Mouse (Mus musculus) cerebellum, adult 2 months (tissue): Measurements from ENCODE around the gene Map3k3.

ENCODE experiments used
- CTCF ChIP-seq: fragments of 200-500 bp; IDR thresholded peaks from 2 replicates; pipeline ENCODE4 v1.5.1; 2011; ENCODE audit warnings: low read depth, mild to moderate bottlenecking, control low read depth, low read length, moderate library complexity, borderline replicate concordance; ENCODE audit not compliant: insufficient read depth
- POLR2A ChIP-seq: fragments of 200-500 bp; IDR thresholded peaks from 2 replicates; pipeline ENCODE4 v1.6.1; 2011; ENCODE audit warnings: low read length, control low read depth, borderline replicate concordance; ENCODE audit not compliant: insufficient read depth

DNA sequence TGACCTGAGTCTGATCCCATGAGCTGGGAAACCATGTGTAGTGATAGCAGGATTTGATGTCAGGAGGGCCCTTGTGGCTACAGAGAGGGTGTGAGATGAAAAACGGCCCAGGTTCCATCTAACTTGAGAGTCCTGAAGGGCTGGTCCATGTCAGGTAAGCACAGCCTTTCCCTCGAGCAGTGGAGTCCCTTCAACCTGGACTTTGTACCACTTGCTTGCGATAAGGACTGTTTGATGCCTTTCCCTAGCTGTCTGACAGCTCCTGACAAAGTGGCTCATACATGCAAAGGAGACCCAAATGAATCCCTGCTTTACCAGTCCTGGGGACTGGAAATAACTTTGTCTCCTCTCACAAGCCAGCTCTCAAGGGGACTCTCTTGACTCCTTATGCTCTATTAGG lies 66.8 kb downstream of the Map3k3 start:
- TF ChIP-seq CTCF (no peak), POLR2A (no peak)
